Comparison of ENCODE assay signal across 16 mouse cellular contexts in genomic region chr10:13789604-13790003, GRCm38 (mm10).
"Had no signal": no experiment of that assay in that cellular context is flagged by ENCODE, and none has a peak within 500 bp of the region (broad histone marks: within the 10 kb centered on the region; RNA-seq: fewer than 3 reads in every experiment).

No protein-coding gene starts in this region.

- H3K36me3 ChIP-seq: liver, embryonic 13.5 days; liver, embryonic 15.5 days; stomach, embryonic 15.5 days had no signal

- H3K4me1 ChIP-seq: liver, embryonic 13.5 days; liver, embryonic 15.5 days; megakaryocyte, embryonic 14.5 days; midbrain, embryonic 13.5 days; midbrain, embryonic 15.5 days; neural tube, embryonic 12.5 days; stomach, embryonic 15.5 days had no signal

- H3K9me3 ChIP-seq: liver, embryonic 13.5 days; liver, embryonic 15.5 days; midbrain, embryonic 13.5 days; midbrain, embryonic 15.5 days; neural tube, embryonic 12.5 days; stomach, embryonic 15.5 days had no signal

- H3K27ac ChIP-seq: liver, embryonic 13.5 days; liver, embryonic 15.5 days; macrophage; midbrain, embryonic 13.5 days; midbrain, embryonic 15.5 days; neural tube, embryonic 12.5 days; stomach, embryonic 15.5 days; stomach, postnatal 0 days had no signal

- H3K4me2 ChIP-seq: liver, embryonic 13.5 days; liver, embryonic 15.5 days; lung, embryonic 14.5 days; midbrain, embryonic 11.5 days; midbrain, embryonic 13.5 days; midbrain, embryonic 15.5 days; neural tube, embryonic 12.5 days; stomach, embryonic 15.5 days had no signal

- ATAC-seq: liver, postnatal 0 days; midbrain, embryonic 13.5 days; midbrain, embryonic 15.5 days had no signal

- DNase-seq: liver, embryonic 13.5 days; liver, postnatal 0 days; lung, embryonic 14.5 days; right cerebral cortex, postnatal 14 days; thymus, adult 2 months; thymus, postnatal 25 days; thymus, postnatal 4 days had no signal

- H3K4me3 ChIP-seq: liver, embryonic 13.5 days; liver, embryonic 15.5 days; megakaryocyte, embryonic 14.5 days; midbrain, embryonic 13.5 days; midbrain, embryonic 15.5 days; neural tube, embryonic 12.5 days; stomach, embryonic 15.5 days had no signal

- H3K9ac ChIP-seq: liver, embryonic 13.5 days; liver, embryonic 15.5 days; liver, postnatal 0 days; lung, embryonic 14.5 days; midbrain, embryonic 13.5 days; midbrain, embryonic 15.5 days; neural tube, embryonic 12.5 days; stomach, embryonic 15.5 days had no signal

- H3K27me3 ChIP-seq: liver, embryonic 13.5 days; liver, embryonic 15.5 days; megakaryocyte, embryonic 14.5 days; midbrain, embryonic 13.5 days; midbrain, embryonic 15.5 days; neural tube, embryonic 12.5 days; stomach, embryonic 15.5 days had no signal
